Mouse (Mus musculus): Measurements from ENCODE around the gene Olfr472. TPM values are rescaled to one million over a fixed set of nuclear protein-coding genes. Genes with fewer than 3 reads are reported as not detected.
"Not testable (repeated sequence)": the region's sequence is repeated elsewhere in the genome, so short reads cannot be mapped to it uniquely, and the experiment has no call there.

The Olfr472 gene
- polyA plus RNA-seq (2012; ENCODE audit: insufficient read depth, insufficient read length, missing spikeins): not detected in 2 replicates

DNA sequence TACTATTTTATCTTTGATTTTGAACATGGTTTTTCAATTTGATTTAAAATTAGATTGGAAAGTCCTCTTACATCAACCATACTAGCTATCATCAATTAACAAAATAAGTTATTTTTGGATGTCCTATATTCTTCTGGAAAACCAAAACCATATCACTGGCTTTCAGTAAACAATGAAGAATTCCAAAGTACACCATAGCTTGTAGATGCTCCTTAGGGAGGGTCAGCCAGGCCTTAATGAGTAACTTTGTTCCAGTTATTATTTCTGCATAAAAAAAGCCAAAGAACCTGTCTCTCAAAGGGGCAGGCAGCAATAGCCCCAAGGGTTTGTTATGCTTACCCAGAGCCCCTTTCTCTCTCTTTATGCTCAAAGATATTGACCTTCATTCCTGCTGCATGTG lies at the start of gene Olfr472:
Gene Olfr472 (plus strand): TSS at position 301 of the 400 bp plus-strand sequence.
- no peak within 1 kb of the TSS for H3K27ac ChIP-seq (ENCODE audit: insufficient read depth, low read depth, low read length)
- no peak within 1 kb of the TSS for H3K4me3 ChIP-seq (ENCODE audit: insufficient read depth, low read length)
- no peaks in the 10 kb centered on the region for H3K4me1 ChIP-seq (ENCODE audit: control insufficient read depth, insufficient read depth, low read length)
- TF ChIP-seq POLR2A (IDR thresholded peaks at IDR 0.05; ENCODE audit: borderline replicate concordance, low read depth, low read length): no peak
- no peak for TF ChIP-seq CTCF (IDR thresholded peaks at IDR 0.05; ENCODE audit: low read depth, low read length)

DNA sequence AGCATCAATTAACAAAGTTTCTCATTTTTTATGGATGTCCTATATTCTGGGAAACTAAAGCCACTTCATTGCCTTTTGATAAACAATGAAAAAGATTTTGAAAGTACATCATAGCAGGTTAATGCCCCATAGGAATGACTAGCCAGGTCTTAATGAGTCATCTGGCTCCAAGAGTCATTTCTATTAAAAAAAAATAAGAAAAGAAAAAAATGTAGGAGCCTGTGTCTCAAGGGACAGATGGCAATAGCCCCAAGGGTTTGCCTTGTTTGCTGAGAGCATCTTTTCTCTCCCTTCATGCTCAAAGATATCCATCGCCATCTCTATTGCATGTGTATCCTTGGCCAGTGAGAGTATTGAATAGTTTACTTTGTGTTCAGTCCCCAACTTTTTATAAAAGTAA lies 32.4 kb downstream of the Olfr472 start, which contains the start of gene Olfr473:
Gene Olfr473 (plus strand): TSS at position 301 of the 400 bp plus-strand sequence.
- TF ChIP-seq CTCF (IDR thresholded peaks at IDR 0.05; ENCODE audit: low read depth, low read length) (no peak), POLR2A (IDR thresholded peaks at IDR 0.05; ENCODE audit: borderline replicate concordance, low read depth, low read length) (no peak)
- H3K4me1 ChIP-seq (ENCODE audit: control insufficient read depth, insufficient read depth, low read length): no peaks in the 10 kb centered on the region
- H3K4me3 ChIP-seq (ENCODE audit: insufficient read depth, low read length): no peak within 1 kb of the TSS
- no peak within 1 kb of the TSS for H3K27ac ChIP-seq (ENCODE audit: insufficient read depth, low read depth, low read length)

DNA sequence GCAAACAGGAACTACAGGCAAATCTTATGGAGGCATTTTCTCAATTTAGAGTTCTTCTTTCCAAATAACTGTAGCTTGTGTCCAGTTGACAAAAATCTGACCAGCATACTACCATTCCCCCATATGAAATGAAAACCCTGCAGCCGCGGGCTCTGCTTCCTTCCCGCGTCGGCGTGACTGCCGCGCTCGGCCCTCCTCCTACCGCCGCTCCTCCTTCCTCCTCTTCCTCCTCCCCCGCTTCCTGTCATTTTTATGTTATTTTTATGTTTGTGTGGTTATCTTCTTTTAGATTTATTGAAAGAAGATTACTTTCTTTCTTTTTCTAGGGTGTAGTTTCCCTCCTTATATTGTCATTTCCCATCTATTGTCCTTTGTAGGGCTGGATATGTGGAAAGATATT lies 54.8 kb downstream of the Olfr472 start:
- H3K4me3 ChIP-seq (ENCODE audit: insufficient read depth, low read length); H3K27ac ChIP-seq (ENCODE audit: insufficient read depth, low read depth, low read length); H3K4me1 ChIP-seq (ENCODE audit: control insufficient read depth, insufficient read depth, low read length): not testable (repeated sequence)

DNA sequence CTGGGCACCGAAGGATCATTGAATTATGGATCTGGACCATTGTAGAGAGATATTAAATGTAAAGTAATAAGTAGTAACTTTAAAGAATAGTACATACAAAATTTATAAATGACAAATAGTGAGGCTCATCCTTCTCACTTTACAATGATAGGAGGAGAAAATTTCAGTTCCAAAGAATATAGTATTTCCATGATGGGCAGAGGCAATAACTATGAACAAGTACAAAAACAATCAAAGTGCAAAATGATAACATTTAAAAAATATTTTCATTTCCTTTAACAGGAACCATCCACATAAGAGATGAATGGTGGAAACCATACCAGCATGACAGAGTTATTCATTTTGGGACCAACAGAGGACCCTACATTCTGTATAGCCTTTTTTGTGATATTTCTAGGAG lies 56.6 kb downstream of the Olfr472 start, which contains the start of gene Olfr474:
Gene Olfr474 (plus strand): TSS at position 301 of the 400 bp plus-strand sequence.
- H3K4me3 ChIP-seq (ENCODE audit: insufficient read depth, low read length): no peak within 1 kb of the TSS
- H3K27ac ChIP-seq (ENCODE audit: insufficient read depth, low read depth, low read length): no peak within 1 kb of the TSS
- H3K4me1 ChIP-seq (ENCODE audit: control insufficient read depth, insufficient read depth, low read length): no peaks in the 10 kb centered on the region
- TF ChIP-seq CTCF (IDR thresholded peaks at IDR 0.05; ENCODE audit: low read depth, low read length) (no peak), POLR2A (IDR thresholded peaks at IDR 0.05; ENCODE audit: borderline replicate concordance, low read depth, low read length) (no peak)

Other genes with a start within 250 kb of the Olfr472 start
- gene Cyb5r2, start 139.9 kb upstream of the Olfr472 start, polyA plus RNA-seq (2012; ENCODE audit: insufficient read depth, insufficient read length, missing spikeins): not detected in 2 replicates
- not detected in 2 replicates for gene Ovch2, start 96.7 kb upstream of the Olfr472 start, polyA plus RNA-seq (2012; ENCODE audit: insufficient read depth, insufficient read length, missing spikeins)
- not detected in 2 replicates for gene Olfr467, start 85.6 kb upstream of the Olfr472 start, polyA plus RNA-seq (2012; ENCODE audit: insufficient read depth, insufficient read length, missing spikeins)
- not detected in 2 replicates for gene Olfr469, start 72.4 kb upstream of the Olfr472 start, polyA plus RNA-seq (2012; ENCODE audit: insufficient read depth, insufficient read length, missing spikeins)
- gene Olfr470, start 50.4 kb upstream of the Olfr472 start, polyA plus RNA-seq (2012; ENCODE audit: insufficient read depth, insufficient read length, missing spikeins): not detected in 2 replicates
- not detected in 2 replicates for gene Olfr473, start 32.5 kb downstream of the Olfr472 start, polyA plus RNA-seq (2012; ENCODE audit: insufficient read depth, insufficient read length, missing spikeins)
- not detected in 2 replicates for gene Olfr474, start 56.7 kb downstream of the Olfr472 start, polyA plus RNA-seq (2012; ENCODE audit: insufficient read depth, insufficient read length, missing spikeins)
- not detected in 2 replicates for gene Olfr476, start 66.9 kb downstream of the Olfr472 start, polyA plus RNA-seq (2012; ENCODE audit: insufficient read depth, insufficient read length, missing spikeins)
- 0.29 TPM in 1 of 2 replicates, not detected in the other for gene Olfr477, start 88.8 kb downstream of the Olfr472 start, polyA plus RNA-seq (2012; ENCODE audit: insufficient read depth, insufficient read length, missing spikeins)
- not detected in 2 replicates for gene Olfr478, start 136.1 kb downstream of the Olfr472 start, polyA plus RNA-seq (2012; ENCODE audit: insufficient read depth, insufficient read length, missing spikeins)
- gene Olfr479, start 152.8 kb downstream of the Olfr472 start, polyA plus RNA-seq (2012; ENCODE audit: insufficient read depth, insufficient read length, missing spikeins): not detected in 2 replicates
- gene Olfr480, start 169.4 kb downstream of the Olfr472 start, polyA plus RNA-seq (2012; ENCODE audit: insufficient read depth, insufficient read length, missing spikeins): not detected in 2 replicates
- gene Olfr481, start 182.0 kb downstream of the Olfr472 start, polyA plus RNA-seq (2012; ENCODE audit: insufficient read depth, insufficient read length, missing spikeins): 0.31 TPM in 1 of 2 replicates, not detected in the other
- gene Olfr482, start 199.7 kb downstream of the Olfr472 start, polyA plus RNA-seq (2012; ENCODE audit: insufficient read depth, insufficient read length, missing spikeins): not detected in 2 replicates
- not detected in 2 replicates for gene Olfr483, start 202.9 kb downstream of the Olfr472 start, polyA plus RNA-seq (2012; ENCODE audit: insufficient read depth, insufficient read length, missing spikeins)
- gene Olfr484, start 229.5 kb downstream of the Olfr472 start, polyA plus RNA-seq (2012; ENCODE audit: insufficient read depth, insufficient read length, missing spikeins): not detected in 2 replicates

All from bone marrow macrophage, adult 2 months (primary cell).